Mouse (Mus musculus) MEL (cell line): ENCODE measurements at regions not wholly inside any gene's neighbourhood (a gene's known extent, or its start where the extent isn't known, plus 50 kb on each side); places are given as distances from the start of the nearest gene placed in this dataset.

Experiments
- DNase-seq: peaks from one replicate; pipeline ENCODE4 v3.0.0; 2011; ENCODE audit warnings: low read depth, low spot score
- H3K27ac ChIP-seq: 2 replicates; pipeline ENCODE4 v1.5.1; 2012; ENCODE audit warnings: low read depth, mild to moderate bottlenecking, control low read depth, low read length, moderate library complexity; ENCODE audit not compliant: control insufficient read depth
- H3K27me3 ChIP-seq, 2 experiments: fragments of 150-350 bp in 1 of 2; sonication (generic) in 1 of 2; 2 replicates each; pipeline ENCODE4 v1.6.1; 2012; ENCODE audit warnings: low read length in 2 of 2, mild to moderate bottlenecking in 2 of 2, improper control_type of control experiment in 1 of 2, moderate library complexity in 1 of 2; ENCODE audit not compliant: insufficient read depth in 2 of 2, control insufficient read depth in 1 of 2
- H3K36me3 ChIP-seq, 2 experiments: 2 replicates each; pipeline ENCODE4 v1.6.1; 2012 to 2014; ENCODE audit warnings: low read length in 2 of 2, improper control_type of control experiment in 1 of 2, inconsistent platforms in 1 of 2, mild to moderate bottlenecking in 1 of 2; ENCODE audit not compliant: insufficient read depth in 2 of 2, control insufficient read depth in 1 of 2
- H3K4me1 ChIP-seq, 2 experiments: fragments of 150-350 bp in 1 of 2; sonication (generic) in 1 of 2; 2 replicates each; pipeline ENCODE4 v1.6.1; 2012; ENCODE audit warnings: low read length in 2 of 2, improper control_type of control experiment in 1 of 2, mild to moderate bottlenecking in 1 of 2; ENCODE audit not compliant: insufficient read depth in 2 of 2, control insufficient read depth in 1 of 2
- H3K4me3 ChIP-seq, 2 experiments: fragments of 150-350 bp in 1 of 2; sonication (generic) in 1 of 2; 2 replicates each; pipeline ENCODE4 v1.5.1; 2012; ENCODE audit warnings: low read depth in 2 of 2, low read length in 2 of 2, mild to moderate bottlenecking in 2 of 2, moderate library complexity in 2 of 2, control low read depth in 1 of 2, improper control_type of control experiment in 1 of 2; ENCODE audit not compliant: control insufficient read depth in 1 of 2, insufficient read depth in 1 of 2
- H3K79me2 ChIP-seq: 2 replicates; pipeline ENCODE4 v1.6.1; 2012; ENCODE audit warnings: mild to moderate bottlenecking, low read length, moderate library complexity; ENCODE audit not compliant: control insufficient read depth, poor library complexity, insufficient read depth
- H3K9ac ChIP-seq: 2 replicates; pipeline ENCODE4 v1.6.1; 2012; ENCODE audit warnings: low read depth, mild to moderate bottlenecking, control low read depth, low read length, moderate library complexity; ENCODE audit not compliant: control insufficient read depth, poor library complexity, severe bottlenecking
- H3K9me3 ChIP-seq: fragments of 150-350 bp; sonication (generic); replicated peaks from 2 replicates; pipeline ENCODE4 v1.6.1; 2012; ENCODE audit warnings: mild to moderate bottlenecking, low read length, improper control_type of control experiment, moderate library complexity; ENCODE audit not compliant: insufficient read depth
- BHLHE40 ChIP-seq: IDR thresholded peaks from 2 replicates; pipeline ENCODE4 v1.6.1; 2012; ENCODE audit warnings: low read depth, mild to moderate bottlenecking, inconsistent platforms, low read length, improper control_type of control experiment, borderline replicate concordance
- CHD1 ChIP-seq: IDR thresholded peaks from 2 replicates; pipeline ENCODE4 v1.6.1; 2012; ENCODE audit warnings: low read depth, mild to moderate bottlenecking, inconsistent platforms, low read length, improper control_type of control experiment
- CHD2 ChIP-seq: IDR thresholded peaks from 2 replicates; pipeline ENCODE4 v1.6.1; 2011; ENCODE audit warnings: low read length, improper control_type of control experiment
- CTCF ChIP-seq, 3 experiments: IDR thresholded peaks in 2 of 3; conservative IDR thresholded peaks in 1 of 3; 2 replicates each; pipeline ENCODE4 v1.5.1; 2011 to 2012; ENCODE audit warnings: low read length in 3 of 3, low read depth in 2 of 3, mild to moderate bottlenecking in 2 of 3, improper control_type of control experiment in 1 of 3, inconsistent platforms in 1 of 3, mixed read lengths in 1 of 3, moderate library complexity in 1 of 3; ENCODE audit not compliant: control insufficient read depth in 1 of 3, insufficient read depth in 1 of 3, poor library complexity in 1 of 3, severe bottlenecking in 1 of 3
- E2F4 ChIP-seq: IDR thresholded peaks from 2 replicates; pipeline ENCODE4 v1.6.1; 2011; ENCODE audit warnings: low read depth, low read length, improper control_type of control experiment, borderline replicate concordance
- ELF1 ChIP-seq: IDR thresholded peaks from 2 replicates; pipeline ENCODE4 v1.6.1; 2014; ENCODE audit warnings: low read depth, mild to moderate bottlenecking, inconsistent platforms, low read length, improper control_type of control experiment, moderate library complexity
- GATA1 ChIP-seq: IDR thresholded peaks from 2 replicates; pipeline ENCODE4 v1.6.1; 2011; ENCODE audit warnings: low read depth, low read length, improper control_type of control experiment
- MAFK ChIP-seq: IDR thresholded peaks from 2 replicates; pipeline ENCODE4 v1.6.1; 2011; ENCODE audit warnings: low read depth, mild to moderate bottlenecking, low read length, improper control_type of control experiment, borderline replicate concordance
- MAX ChIP-seq: IDR thresholded peaks from 2 replicates; pipeline ENCODE4 v1.6.1; 2011; ENCODE audit warnings: low read length, improper control_type of control experiment
- MAZ ChIP-seq: IDR thresholded peaks from 2 replicates; pipeline ENCODE4 v1.6.1; 2012; ENCODE audit warnings: low read depth, mild to moderate bottlenecking, inconsistent platforms, low read length, improper control_type of control experiment
- MEF2A ChIP-seq: IDR thresholded peaks from 2 replicates; pipeline ENCODE4 v1.6.1; 2014; ENCODE audit warnings: low read depth, mild to moderate bottlenecking, inconsistent platforms, low read length, improper control_type of control experiment; ENCODE audit not compliant: poor library complexity, insufficient replicate concordance, severe bottlenecking; ENCODE audit errors: extremely low read depth
- MYB ChIP-seq: IDR thresholded peaks from 2 replicates; pipeline ENCODE4 v1.6.1; 2011; ENCODE audit warnings: mild to moderate bottlenecking, low read depth, low read length, improper control_type of control experiment
- MYC ChIP-seq: IDR thresholded peaks from 2 replicates; pipeline ENCODE4 v1.6.1; 2011; ENCODE audit warnings: low read depth, mild to moderate bottlenecking, low read length, improper control_type of control experiment, moderate library complexity
- POLR2A ChIP-seq, 2 experiments: IDR thresholded peaks; 2 replicates each; pipeline ENCODE4 v1.6.1; 2011 to 2012; ENCODE audit warnings: low read length in 2 of 2, mild to moderate bottlenecking in 2 of 2, control low read depth in 1 of 2, improper control_type of control experiment in 1 of 2, low read depth in 1 of 2, moderate library complexity in 1 of 2; ENCODE audit not compliant: control insufficient read depth in 1 of 2, insufficient read depth in 1 of 2, poor library complexity in 1 of 2
- POLR2AphosphoS2 ChIP-seq: IDR thresholded peaks from 2 replicates; pipeline ENCODE4 v1.6.1; 2011; ENCODE audit warnings: low read length, improper control_type of control experiment
- POLR2AphosphoS5 ChIP-seq: IDR thresholded peaks from 2 replicates; pipeline ENCODE4 v1.6.1; 2012; ENCODE audit warnings: low read depth, borderline replicate concordance, mild to moderate bottlenecking, inconsistent platforms, low read length, moderate library complexity, mixed read lengths
- RCOR1 ChIP-seq: IDR thresholded peaks from 2 replicates; pipeline ENCODE4 v1.6.1; 2012; ENCODE audit warnings: low read depth, mild to moderate bottlenecking, inconsistent platforms, low read length, improper control_type of control experiment
- SMC3 ChIP-seq: IDR thresholded peaks from 2 replicates; pipeline ENCODE4 v1.6.1; 2011; ENCODE audit warnings: low read depth, low read length, improper control_type of control experiment
- TAL1 ChIP-seq: IDR thresholded peaks from 2 replicates; pipeline ENCODE4 v1.6.1; 2012; ENCODE audit warnings: mild to moderate bottlenecking, inconsistent platforms, low read length, moderate library complexity, mixed read lengths
- TBP ChIP-seq: IDR thresholded peaks from 2 replicates; pipeline ENCODE4 v1.8.0; 2011; ENCODE audit warnings: low read depth, low read length, improper control_type of control experiment
- ZC3H11A ChIP-seq: IDR thresholded peaks from 2 replicates; pipeline ENCODE4 v1.6.1; 2012; ENCODE audit warnings: low read depth, mild to moderate bottlenecking, inconsistent platforms, low read length, improper control_type of control experiment
- ZNF384 ChIP-seq: IDR thresholded peaks from 2 replicates; pipeline ENCODE4 v1.6.1; 2012; ENCODE audit warnings: low read depth, mild to moderate bottlenecking, inconsistent platforms, low read length, improper control_type of control experiment

DNA sequence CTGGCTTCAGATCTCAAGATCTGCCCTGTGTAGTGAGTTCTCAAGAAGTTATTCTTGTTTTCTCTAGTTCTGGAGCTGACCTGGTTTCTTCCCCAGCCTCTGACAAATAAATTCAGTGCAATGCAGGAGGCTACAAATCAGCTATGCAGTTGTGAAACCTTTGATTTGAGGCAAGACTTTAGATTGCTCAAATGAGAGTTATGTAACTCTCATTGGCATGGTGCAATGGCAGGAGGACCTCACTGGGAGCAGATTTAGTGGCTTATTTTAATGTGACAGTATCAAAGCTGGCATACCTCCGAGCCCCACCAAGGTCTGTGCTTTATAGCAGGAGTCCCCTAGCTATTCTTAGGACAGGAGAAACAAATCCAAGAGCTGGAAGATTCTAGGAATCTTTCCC lies 427.8 kb upstream of the Klf4 start:
- Histone ChIP-seq H3K79me2 (no peaks in the 10 kb centered on the region), H3K4me1 (no peaks in the 10 kb centered on the region), H3K4me3 (no peak overlapping the region), H3K9ac (no peak overlapping the region), H3K27ac (no peak overlapping the region), H3K9me3 (no peaks in the 10 kb centered on the region), H3K36me3 (no peaks in the 10 kb centered on the region), H3K27me3 (no peaks in the 10 kb centered on the region)
- DNase-seq, result no peak
- no peak for TF ChIP-seq SMC3
- no peak for TF ChIP-seq ZC3H11A
- TF ChIP-seq CHD2, result no peak

DNA sequence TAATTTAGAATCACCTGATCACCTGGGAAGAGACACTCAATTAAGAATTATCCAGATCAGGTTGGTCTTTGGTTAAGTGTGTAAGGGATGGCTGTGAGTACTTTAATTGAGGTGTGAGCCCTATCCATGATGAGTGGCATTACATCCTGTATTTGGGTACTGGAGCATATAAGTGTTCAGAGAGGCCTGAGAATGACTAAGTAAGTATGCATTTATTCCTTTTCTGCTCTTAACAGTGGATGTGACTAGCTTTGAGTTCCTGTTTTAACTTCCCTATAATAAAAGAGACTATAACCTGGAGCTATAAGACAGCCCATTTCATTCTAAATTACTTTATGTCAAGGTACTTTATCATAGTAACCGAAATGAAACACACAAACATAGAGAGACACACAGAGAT lies 421.4 kb upstream of the Klf4 start:
- Histone ChIP-seq H3K9me3 (no peaks in the 10 kb centered on the region), H3K4me3 (no peak overlapping the region), H3K9ac (no peak overlapping the region)
- TF ChIP-seq ELF1 (no peak), MEF2A (no peak), POLR2AphosphoS5 (no peak), MYC (no peak), BHLHE40 (no peak), POLR2A (IDR thresholded peaks at IDR 0.05; ENCODE audit: control insufficient read depth in 1 of 2, insufficient read depth in 1 of 2, low read depth in 1 of 2, low read length in 2 of 2, poor library complexity in 1 of 2) (no peak), RCOR1 (no peak), E2F4 (no peak), CTCF (IDR thresholded peaks at IDR 0.05 in 2 of 3, conservative IDR thresholded peaks at IDR 0.05 in 1 of 3; ENCODE audit: control insufficient read depth in 1 of 3, insufficient read depth in 1 of 3, low read depth in 2 of 3, low read length in 3 of 3, poor library complexity in 1 of 3, severe bottlenecking in 1 of 3) (no peak), POLR2AphosphoS2 (no peak), MAX (no peak), TBP (no peak), GATA1 (no peak), TAL1 (no peak), ZNF384 (no peak), MYB (no peak), MAFK (no peak), MAZ (no peak), ZC3H11A (no peak), CHD1 (no peak)
- TF ChIP-seq, all 39 proteins: peak for 0
- no peaks in the 10 kb centered on the region for H3K79me2 ChIP-seq
- H3K36me3 ChIP-seq, result no peaks in the 10 kb centered on the region
- no peak overlapping the region for H3K27ac ChIP-seq
- DNase-seq, result no peak
- no peaks in the 10 kb centered on the region for H3K4me1 ChIP-seq
- H3K27me3 ChIP-seq, result no peaks in the 10 kb centered on the region
